Comparison of ENCODE assay signal across 8 mouse cellular contexts in genomic region chr11:12039098-12039497, GRCm38 (mm10). TPM values are rescaled to one million over a fixed set of nuclear protein-coding genes. Genes with fewer than 3 reads are reported as not detected.
DNase-seq lines count a peak whose midpoint lies in the region; ATAC-seq lines count a peak whose summit lies in the region.

No protein-coding gene starts in this region.

- peak overlapping the region; percentile 97; the same call in 1 of the 2 replicates for H3K9ac ChIP-seq in kidney, embryonic 14.5 days (ENCODE audit: low read depth, low read length)
- H3K9ac ChIP-seq in forebrain, embryonic 13.5 days, result no peak overlapping the region

- H3K36me3 ChIP-seq in kidney, embryonic 14.5 days (ENCODE audit: control insufficient read depth, insufficient read depth, low read length), result no peaks in the 10 kb centered on the region
- no peaks in the 10 kb centered on the region for H3K36me3 ChIP-seq in forebrain, embryonic 13.5 days (ENCODE audit: poor library complexity, severe bottlenecking)

- H3K4me2 ChIP-seq in kidney, embryonic 14.5 days (replicated peaks; ENCODE audit: low read depth, low read length), result no peak overlapping the region
- 0 out of 2 replicates have a peak overlapping the region, but pooled peaks have one; percentile 4 for H3K4me2 ChIP-seq in forebrain, embryonic 13.5 days

- H3K9me3 ChIP-seq in kidney, embryonic 14.5 days (ENCODE audit: control insufficient read depth, low read length), result no peaks in the 10 kb centered on the region
- H3K9me3 ChIP-seq in forebrain, embryonic 13.5 days (replicated peaks), result no peaks in the 10 kb centered on the region

- no peaks in the 10 kb centered on the region for H3K4me1 ChIP-seq in kidney, embryonic 14.5 days (ENCODE audit: control insufficient read depth, insufficient read depth, low read length)
- H3K4me1 ChIP-seq in forebrain, embryonic 13.5 days, result no peaks in the 10 kb centered on the region

- H3K4me3 ChIP-seq in kidney, embryonic 14.5 days (ENCODE audit: low read length), result no peak overlapping the region
- H3K4me3 ChIP-seq in forebrain, embryonic 13.5 days, result no peak overlapping the region

- 16% methylated on average over 3 of the region's 3 CpGs for WGBS in kidney, embryonic 14.5 days
- 16% methylated on average over 3 of the region's 3 CpGs for WGBS in forebrain, embryonic 13.5 days

- peak; percentile 51; the same call in 1 of the 2 replicates for ATAC-seq in kidney, embryonic 14.5 days (ENCODE audit: low FRiP score, low TSS enrichment)
- peak; percentile 43; the same call in 1 of the 2 replicates for ATAC-seq in forebrain, embryonic 13.5 days
- ATAC-seq in CD4-positive, CD25-positive, alpha-beta regulatory T cell, adult 4 months, result no peak

- H3K27ac ChIP-seq in kidney, embryonic 14.5 days (ENCODE audit: low read depth, low read length), result no peak overlapping the region
- no peak overlapping the region for H3K27ac ChIP-seq in forebrain, embryonic 13.5 days

- peaks cover 77% of the 10 kb centered on the region for H3K27me3 ChIP-seq in kidney, embryonic 14.5 days (ENCODE audit: control insufficient read depth, insufficient read depth, low read length)
- H3K27me3 ChIP-seq in forebrain, embryonic 13.5 days, result peaks cover 91% of the 10 kb centered on the region

- DNase-seq in kidney, adult 11 months, result no peak
- DNase-seq in embryo, embryonic 10.5 days (ENCODE audit: low spot score), result peak; percentile 71
- peak; percentile 53 for DNase-seq in mesoderm, embryonic 11.5 days (ENCODE audit: low read depth, low spot score)
- DNase-seq in thymus, postnatal 4 days, result no peak
- DNase-seq in cerebellum, adult 8-10 months, result no peak

RNA-seq across cellular contexts. Expression of gene Grb10, which starts 0.6 kb away (rescaled TPM):
- polyA plus RNA-seq in kidney, embryonic 14.5 days (2014; fragmentation: Nextera tagmentation; extraction: Ambion mirVana), result 228 and 307 TPM in 2 replicates
- 165 and 188 TPM in 2 replicates for polyA plus RNA-seq in forebrain, embryonic 13.5 days (2015; fragmentation: Nextera tagmentation; extraction: Ambion mirVana)
- under 1 TPM in 1 of 2 experiments, not detected in 1; 0.20 TPM for polyA plus RNA-seq in CD4-positive, CD25-positive, alpha-beta regulatory T cell, adult 4 months (2017; shearing (Covaris generic))

Comparison
In these comparisons a context has a peak if more than half of its experiments do, and no peak if none do; other contexts are left out.
1. DNase-seq: peak in embryo, embryonic 10.5 days (single experiment) and mesoderm, embryonic 11.5 days (single experiment); none in kidney, adult 11 months (single experiment), thymus, postnatal 4 days (single experiment) and cerebellum, adult 8-10 months (single experiment).
2. RNA of gene Grb10, which starts 0.6 kb away (polyA plus RNA-seq): 228 to 307 TPM in kidney, embryonic 14.5 days and 165 to 188 TPM in forebrain, embryonic 13.5 days; 0.20 TPM in CD4-positive, CD25-positive, alpha-beta regulatory T cell, adult 4 months; every median in the first group is over 100 times any median in the second.